ENCODE assay signal across 8 mouse cellular contexts in the genomic region with DNA sequence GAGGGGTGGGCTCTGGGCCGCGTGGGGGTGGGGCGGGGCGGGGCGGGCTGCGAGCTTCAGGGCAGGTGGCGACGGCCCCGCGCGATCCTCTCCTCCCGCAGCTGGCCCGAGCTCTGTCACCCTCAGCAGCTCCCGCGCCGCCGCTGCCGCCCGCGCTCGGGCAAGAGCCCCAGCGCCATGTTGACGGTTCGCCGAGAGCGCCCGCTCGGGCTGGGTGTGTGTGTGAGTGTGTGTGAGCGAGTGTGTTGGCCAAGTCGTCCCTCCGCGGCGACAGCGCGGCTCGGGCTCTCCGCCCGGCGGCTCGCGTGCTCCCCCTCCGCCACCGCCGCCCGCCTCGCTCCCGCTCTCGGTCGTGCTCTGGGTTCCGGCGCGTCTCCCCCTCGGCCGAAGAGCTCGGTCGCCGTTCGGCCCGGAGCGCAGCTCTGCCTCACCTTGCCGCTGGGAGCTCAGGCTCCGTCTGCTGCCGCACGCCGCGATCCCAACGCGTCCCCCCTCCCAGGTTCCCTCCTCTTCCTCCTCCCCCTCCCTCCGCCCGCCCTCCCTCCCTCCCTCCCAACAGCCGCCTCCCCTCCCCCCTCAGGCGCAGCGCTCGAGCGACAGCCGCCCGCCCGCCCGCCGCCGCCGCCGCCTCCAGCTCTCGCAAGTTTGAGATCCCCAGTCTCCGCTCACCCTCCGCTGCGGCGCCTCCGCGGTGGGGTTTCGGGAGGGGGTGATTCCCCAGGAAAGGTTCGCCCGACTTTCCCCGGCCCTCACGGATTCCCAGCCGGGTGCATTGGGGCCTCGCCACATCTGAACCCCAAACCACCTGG.
DNase-seq lines count a peak whose midpoint lies in the region; ATAC-seq and TF ChIP-seq lines count a peak whose summit lies in the region.

No protein-coding gene starts in this region.

- 2% methylated on average over 42 of the region's 97 CpGs for WGBS in embryonic facial prominence, embryonic 13.5 days
- 3% methylated on average over 66 of the region's 97 CpGs for WGBS in heart, embryonic 14.5 days
- 1% methylated on average over 63 of the region's 97 CpGs for WGBS in lung, adult 2 months
- 1% methylated on average over 36 of the region's 97 CpGs for WGBS in neural tube, embryonic 15.5 days

- peak; percentile 12 for ATAC-seq in CD4-positive, CD25-positive, alpha-beta regulatory T cell, adult 4 months
- ATAC-seq in embryonic facial prominence, embryonic 13.5 days (ENCODE audit: insufficient number of reproducible peaks, insufficient read depth, low FRiP score, low TSS enrichment, low read depth), result peak; percentile 40; the same call in 1 of the 2 replicates
- peak; percentile 44 for ATAC-seq in heart, embryonic 14.5 days (ENCODE audit: insufficient number of reproducible peaks, insufficient read depth, low FRiP score, low read depth)
- ATAC-seq in neural tube, embryonic 15.5 days (ENCODE audit: low FRiP score), result peak; percentile 55

- no peaks in the 10 kb centered on the region for H3K36me3 ChIP-seq in embryonic facial prominence, embryonic 13.5 days
- H3K36me3 ChIP-seq in heart, embryonic 14.5 days (ENCODE audit: control insufficient read depth, insufficient read depth, low read length), result no peaks in the 10 kb centered on the region
- no peaks in the 10 kb centered on the region for H3K36me3 ChIP-seq in neural tube, embryonic 15.5 days

- H3K4me2 ChIP-seq in embryonic facial prominence, embryonic 13.5 days, result peak overlapping the region; percentile 79
- H3K4me2 ChIP-seq in heart, embryonic 14.5 days (ENCODE audit: low read length), result peak overlapping the region; percentile 80
- peak overlapping the region; percentile 71 for H3K4me2 ChIP-seq in neural tube, embryonic 15.5 days

- H3K9ac ChIP-seq in embryonic facial prominence, embryonic 13.5 days, result peak overlapping the region; percentile 76
- peak overlapping the region; percentile 87 for H3K9ac ChIP-seq in heart, embryonic 14.5 days (ENCODE audit: low read length)
- peak overlapping the region; percentile 67 for H3K9ac ChIP-seq in neural tube, embryonic 15.5 days (replicated peaks)

- no peak for TF ChIP-seq CTCF in lung, adult 2 months (IDR thresholded peaks at IDR 0.05; ENCODE audit: insufficient read depth, low read length)

- no peaks in the 10 kb centered on the region for H3K9me3 ChIP-seq in embryonic facial prominence, embryonic 13.5 days
- no peaks in the 10 kb centered on the region for H3K9me3 ChIP-seq in heart, embryonic 14.5 days (ENCODE audit: control insufficient read depth, low read length)
- H3K9me3 ChIP-seq in neural tube, embryonic 15.5 days (replicated peaks), result no peaks in the 10 kb centered on the region

- peak; percentile 96 for TF ChIP-seq POLR2A in lung, adult 2 months (IDR thresholded peaks at IDR 0.05; ENCODE audit: borderline replicate concordance, extremely low read depth, low read depth, low read length)

- H3K27me3 ChIP-seq in embryonic facial prominence, embryonic 13.5 days, result peaks cover 98% of the 10 kb centered on the region
- peaks cover 50% of the 10 kb centered on the region for H3K27me3 ChIP-seq in heart, embryonic 14.5 days (ENCODE audit: control insufficient read depth, insufficient read depth, low read length)
- H3K27me3 ChIP-seq in neural tube, embryonic 15.5 days (replicated peaks), result peaks cover 57% of the 10 kb centered on the region

- DNase-seq in adrenal gland, postnatal 14 days, result peak; percentile 79
- DNase-seq in kidney, postnatal 10 days, result peak; percentile 83
- DNase-seq in lung, adult 2 months, result peak; percentile 66
- peak; percentile 55 for DNase-seq in thymus, postnatal 0 days (ENCODE audit: low spot score)

- H3K4me1 ChIP-seq in embryonic facial prominence, embryonic 13.5 days, result peaks cover 25% of the 10 kb centered on the region
- peaks cover 12 to 21% of the 10 kb centered on the region in 2 experiments for H3K4me1 ChIP-seq in heart, embryonic 14.5 days (ENCODE audit: control insufficient read depth in 2 of 2, insufficient read depth in 2 of 2, low read length in 2 of 2)
- peaks cover 5% of the 10 kb centered on the region; the same call in 1 of the 2 replicates for H3K4me1 ChIP-seq in lung, adult 2 months (ENCODE audit: control insufficient read depth, insufficient read depth, low read length)
- peaks cover 22% of the 10 kb centered on the region for H3K4me1 ChIP-seq in neural tube, embryonic 15.5 days

- H3K4me3 ChIP-seq in embryonic facial prominence, embryonic 13.5 days, result peak overlapping the region; percentile 58
- H3K4me3 ChIP-seq in heart, embryonic 14.5 days (ENCODE audit: control insufficient read depth in 1 of 2, insufficient read depth in 1 of 2, low read depth in 1 of 2, low read length in 2 of 2), result peak overlapping the region; percentile 66 to 79
- peak overlapping the region; percentile 82 for H3K4me3 ChIP-seq in lung, adult 2 months (replicated peaks; ENCODE audit: extremely low read depth, low read depth, low read length)
- peak overlapping the region; percentile 58 for H3K4me3 ChIP-seq in neural tube, embryonic 15.5 days (replicated peaks)

- H3K27ac ChIP-seq in embryonic facial prominence, embryonic 13.5 days, result peak overlapping the region; percentile 76
- peak overlapping the region; percentile 88 to 92 for H3K27ac ChIP-seq in heart, embryonic 14.5 days (replicated peaks in 1 of 2; ENCODE audit: control insufficient read depth in 1 of 2, insufficient read depth in 1 of 2, low read depth in 2 of 2, low read length in 2 of 2)
- H3K27ac ChIP-seq in neural tube, embryonic 15.5 days (replicated peaks), result peak overlapping the region; percentile 92

Comparison
In these comparisons a context has a peak if more than half of its experiments do, and no peak if none do; other contexts are left out.
1. Peak in every context shown above with its lines: DNase-seq, ATAC-seq, H3K4me3 ChIP-seq and H3K27ac ChIP-seq.